26 mouse cellular contexts compared by ENCODE assay signal in the genomic region with DNA sequence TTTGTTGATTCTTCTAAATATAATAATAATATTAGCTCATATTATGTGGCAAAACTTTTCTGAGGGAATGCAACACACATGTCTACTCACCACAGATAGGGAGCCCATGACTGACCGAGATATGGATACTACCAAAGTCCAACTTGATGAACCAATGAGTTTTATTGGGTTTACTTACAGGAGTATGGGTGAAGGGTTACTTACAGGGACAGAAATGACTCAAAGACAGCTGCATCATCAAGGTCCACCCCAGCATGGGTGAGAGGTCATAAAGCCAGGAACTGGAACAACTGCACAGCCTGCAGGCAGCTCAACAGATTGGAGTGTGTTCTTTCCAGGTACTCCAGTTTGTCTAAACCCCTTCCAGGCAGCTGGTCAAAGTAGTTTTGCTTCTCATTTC.
"Had no signal": no experiment of that assay in that cellular context is flagged by ENCODE, and none has a peak within 500 bp of the region (broad histone marks: within the 10 kb centered on the region; RNA-seq: fewer than 3 reads in every experiment).

No protein-coding gene starts in this region.

- H3K27ac ChIP-seq: gastrocnemius, adult 2 months; heart, embryonic 10.5 days; hindbrain, embryonic 10.5 days; hindbrain, embryonic 12.5 days; hindbrain, embryonic 14.5 days; kidney, embryonic 15.5 days; kidney, postnatal 0 days; layer of hippocampus, adult 2 months; left cerebral cortex, adult 2 months; limb, embryonic 10.5 days; limb, embryonic 12.5 days had no signal

- DNase-seq: gastrocnemius, adult 2 months; gastrocnemius, postnatal 10 days; gastrocnemius, postnatal 25 days; heart, adult 18-20 months; heart, postnatal 10 days; heart, postnatal 4 days; kidney, adult 11 months; kidney, adult 2 months; kidney, adult 9 months; kidney, postnatal 14 days; kidney, postnatal 36 days; liver had no signal

- H3K4me1 ChIP-seq: heart, embryonic 10.5 days; heart, embryonic 12.5 days; hindbrain, embryonic 10.5 days; hindbrain, embryonic 12.5 days; kidney, embryonic 15.5 days; limb, embryonic 10.5 days; limb, embryonic 12.5 days had no signal

- H3K9ac ChIP-seq: heart, embryonic 12.5 days; hindbrain, embryonic 12.5 days; hindbrain, embryonic 14.5 days; kidney, embryonic 15.5 days; limb, embryonic 12.5 days had no signal

- H3K9me3 ChIP-seq: heart, embryonic 10.5 days; heart, embryonic 12.5 days; hindbrain, embryonic 10.5 days; hindbrain, embryonic 12.5 days; kidney, embryonic 15.5 days; limb, embryonic 10.5 days; limb, embryonic 12.5 days had no signal

- ATAC-seq: hindbrain, embryonic 16.5 days; inflammation-experienced regulatory T-cells, adult 6 months had no signal

- H3K4me3 ChIP-seq: gastrocnemius, adult 2 months; heart, embryonic 10.5 days; heart, embryonic 12.5 days; hindbrain, embryonic 10.5 days; hindbrain, embryonic 12.5 days; kidney, embryonic 15.5 days; layer of hippocampus, adult 2 months; left cerebral cortex, adult 2 months; limb, embryonic 10.5 days; limb, embryonic 12.5 days had no signal

- H3K36me3 ChIP-seq: heart, embryonic 10.5 days; heart, embryonic 12.5 days; hindbrain, embryonic 10.5 days; hindbrain, embryonic 12.5 days; kidney, embryonic 15.5 days; limb, embryonic 10.5 days; limb, embryonic 12.5 days had no signal

- H3K27me3 ChIP-seq: heart, embryonic 12.5 days; hindbrain, embryonic 12.5 days; kidney, embryonic 15.5 days; limb, embryonic 12.5 days had no signal

- H3K4me2 ChIP-seq: heart, embryonic 12.5 days; hindbrain, embryonic 12.5 days; hindbrain, embryonic 14.5 days; kidney, embryonic 15.5 days; limb, embryonic 12.5 days; liver, embryonic 11.5 days had no signal
